Mouse (Mus musculus) thymus, adult 2 months (tissue): ENCODE results near the gene Cdca7l. TPM values are rescaled to one million over a fixed set of nuclear protein-coding genes. Genes with fewer than 3 reads are reported as not detected.
A peak's percentile ranks its signal among the peaks of the same experiment; 100 is the strongest.
"Not testable (repeated sequence)": the region's sequence is repeated elsewhere in the genome, so short reads cannot be mapped to it uniquely, and the experiment has no call there.

Experiments used
- DNase-seq: peaks from one replicate; pipeline ENCODE4 v3.0.0; 2021
- H3K27ac ChIP-seq: fragments of 200-500 bp; 2 replicates; pipeline ENCODE4 v1.5.1; 2012; ENCODE audit warnings: low read length, control low read depth; ENCODE audit not compliant: control insufficient read depth, insufficient read depth
- H3K27me3 ChIP-seq: fragments of 200-500 bp; 2 replicates; pipeline ENCODE4 v1.6.1; 2012; ENCODE audit warnings: mild to moderate bottlenecking, low read length, moderate library complexity, mixed read lengths; ENCODE audit not compliant: control insufficient read depth, insufficient read depth
- H3K36me3 ChIP-seq: fragments of 200-500 bp; 2 replicates; pipeline ENCODE4 v1.6.1; 2012; ENCODE audit warnings: mild to moderate bottlenecking, low read length, moderate library complexity; ENCODE audit not compliant: control insufficient read depth, insufficient read depth
- H3K4me1 ChIP-seq: fragments of 200-500 bp; replicated peaks from 2 replicates; pipeline ENCODE4 v1.6.1; 2012; ENCODE audit warnings: low read length; ENCODE audit not compliant: control insufficient read depth, insufficient read depth
- H3K4me3 ChIP-seq: fragments of 200-500 bp; 2 replicates; pipeline ENCODE4 v1.5.1; 2012; ENCODE audit warnings: mild to moderate bottlenecking, low read length, control low read depth, moderate library complexity; ENCODE audit not compliant: control insufficient read depth, insufficient read depth
- CTCF ChIP-seq: fragments of 200-500 bp; IDR thresholded peaks from 2 replicates; pipeline ENCODE4 v1.5.1; 2012; ENCODE audit warnings: mild to moderate bottlenecking, control low read depth, low read length, moderate library complexity, borderline replicate concordance; ENCODE audit not compliant: control insufficient read depth, poor library complexity, insufficient read depth; ENCODE audit errors: extremely low read depth
- POLR2A ChIP-seq: fragments of 200-500 bp; IDR thresholded peaks from 2 replicates; pipeline ENCODE4 v1.6.1; 2012; ENCODE audit warnings: mild to moderate bottlenecking, low read length, control low read depth, moderate library complexity; ENCODE audit not compliant: control insufficient read depth, poor library complexity, insufficient read depth; ENCODE audit errors: extremely low read depth
- WGBS: fragments of 180-500 bp; shearing (Covaris S2); methylation state at CpG from one replicate; pipeline ENCODE4 v1.1.7; 2018; 5-methylcytosine and 5-hydroxymethylcytosine counted together
- polyA plus RNA-seq: library from polyadenylated mRNA; depleted of rRNA; stranded (reverse); fragments of >200 nt; gene quantifications from 2 replicates; pipeline ENCODE4 v1.2.3, GENCODE M21; 2012; rRNA removed

The Cdca7l gene
- 8.0 and 9.0 TPM in 2 replicates for polyA plus RNA-seq

- WGBS, result 100% methylated on average over 2 of the region's 6 CpGs
- H3K36me3 ChIP-seq, H3K4me3 ChIP-seq, H3K27me3 ChIP-seq, H3K27ac ChIP-seq, DNase-seq, H3K4me1 ChIP-seq: not testable (repeated sequence)
These were observed at the start of gene Cdca7l for GRCm38 (mm10) chr12:117803989-117804388. Gene Cdca7l, plus strand, starts transcription at chr12:117804289.

DNA sequence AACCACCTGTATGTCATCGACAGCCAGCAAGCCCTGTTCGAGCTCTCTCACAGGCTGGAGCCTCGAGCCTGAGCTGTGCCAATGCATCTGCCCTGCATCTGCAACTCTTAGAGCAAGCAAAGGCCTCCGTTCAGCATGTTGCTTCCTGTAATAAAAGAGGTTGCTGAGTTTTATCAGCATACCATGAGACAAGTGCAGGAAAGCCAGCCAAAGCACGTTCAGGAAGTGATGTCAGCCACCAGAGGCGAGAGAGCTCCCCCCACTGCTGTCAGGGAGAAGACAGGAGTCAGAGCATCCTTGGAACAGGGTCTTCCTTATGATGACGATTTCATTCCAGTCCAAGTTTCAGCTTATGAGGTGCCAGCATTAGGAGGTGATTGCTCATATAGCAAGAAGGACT lies 48.1 kb upstream of the Cdca7l start:
- Histone ChIP-seq H3K4me3 (no peak overlapping the region), H3K36me3 (no peaks in the 10 kb centered on the region), H3K27ac (peak overlapping the region; percentile 34; the same call in 1 of the 2 replicates), H3K27me3 (no peaks in the 10 kb centered on the region), H3K4me1 (peaks cover 5% of the 10 kb centered on the region; the same call in 1 of the 2 replicates)
- DNase-seq, result peak; percentile 32
- no peak for TF ChIP-seq CTCF
- no peak for TF ChIP-seq POLR2A
- 25% methylated on average over 7 of the region's 7 CpGs for WGBS

- TF ChIP-seq POLR2A (no peak), CTCF (no peak)
These were observed 43.7 kb upstream of the Cdca7l start for GRCm38 (mm10) chr12:117760373-117760772.

DNA sequence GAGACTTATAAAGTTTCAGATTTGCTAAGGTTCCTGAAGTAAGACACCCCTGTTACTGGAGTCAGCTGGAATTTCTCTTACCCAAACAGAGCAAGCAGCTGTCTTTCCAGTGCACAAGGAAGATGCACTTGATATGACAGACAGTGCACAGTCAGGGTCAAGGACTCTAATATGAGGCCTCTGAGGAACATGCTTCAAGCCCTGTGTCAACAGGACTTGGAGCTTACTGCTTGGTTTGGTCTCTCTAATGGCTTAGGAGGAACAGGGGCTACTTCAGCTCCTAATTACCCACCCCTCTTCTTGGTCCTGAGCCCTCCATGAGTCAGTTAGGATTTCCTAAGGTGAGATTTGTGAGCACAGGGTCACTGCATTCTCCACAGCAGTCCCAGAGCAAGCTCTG lies 43.2 kb upstream of the Cdca7l start:
- Histone ChIP-seq H3K4me3 (no peak overlapping the region), H3K27ac (no peak overlapping the region), H3K4me1 (peaks cover 4% of the 10 kb centered on the region; the same call in 1 of the 2 replicates)

More at GRCm38 (mm10) chr12:117760373-117760772, 43.7 kb upstream of the Cdca7l start:
- Histone ChIP-seq H3K4me3 (no peak overlapping the region), H3K4me1 (peaks cover 5% of the 10 kb centered on the region; the same call in 1 of the 2 replicates), H3K36me3 (no peaks in the 10 kb centered on the region), H3K27ac (no peak overlapping the region), H3K27me3 (no peaks in the 10 kb centered on the region)
- no peak for DNase-seq
- 87% methylated on average over 5 of the region's 5 CpGs for WGBS

GRCm38 (mm10) chr12:117761698-117762097 lies 42.4 kb upstream of the Cdca7l start:
- no peak overlapping the region for H3K27ac ChIP-seq
- no peaks in the 10 kb centered on the region for H3K36me3 ChIP-seq
- no peaks in the 10 kb centered on the region for H3K27me3 ChIP-seq
- no peak for TF ChIP-seq CTCF
- TF ChIP-seq POLR2A, result no peak
- DNase-seq, result peak; percentile 14
- H3K4me1 ChIP-seq, result no peaks in the 10 kb centered on the region
- H3K4me3 ChIP-seq, result no peak overlapping the region
- 14% methylated on average over 1 of the region's 1 CpGs for WGBS

More for the DNA sequence above, 43.2 kb upstream of the Cdca7l start:
- Histone ChIP-seq H3K27me3 (no peaks in the 10 kb centered on the region), H3K36me3 (no peaks in the 10 kb centered on the region)
- no peak for DNase-seq
- TF ChIP-seq POLR2A, result no peak
- no peak for TF ChIP-seq CTCF

- H3K36me3 ChIP-seq, result no peaks in the 10 kb centered on the region
- 83% methylated on average over 3 of the region's 3 CpGs for WGBS
- TF ChIP-seq POLR2A (no peak), CTCF (no peak)
- H3K4me3 ChIP-seq, result no peak overlapping the region
- no peaks in the 10 kb centered on the region for H3K4me1 ChIP-seq
- DNase-seq, result no peak
- no peaks in the 10 kb centered on the region for H3K27me3 ChIP-seq
- no peak overlapping the region for H3K27ac ChIP-seq
These were observed 40.8 kb upstream of the Cdca7l start for GRCm38 (mm10) chr12:117763247-117763646.

- DNase-seq, result peak; percentile 76
- Histone ChIP-seq H3K4me3 (no peak overlapping the region), H3K4me1 (no peaks in the 10 kb centered on the region), H3K36me3 (no peaks in the 10 kb centered on the region), H3K27me3 (no peaks in the 10 kb centered on the region), H3K27ac (no peak overlapping the region)
- 7% methylated on average over 7 of the region's 7 CpGs for WGBS
- TF ChIP-seq POLR2A (no peak), CTCF (no peak)
These were observed 39.2 kb upstream of the Cdca7l start for GRCm38 (mm10) chr12:117764839-117765238.
